Mouse (Mus musculus) cerebellum, adult (tissue): ENCODE data around the gene Msi2.

Source experiments
- ATAC-seq: cut with Nextera tagmentation; 2 replicates; pipeline ENCODE4 v1.9.2; 2017; ENCODE audit warnings: mild to moderate bottlenecking, moderate library complexity, mixed read lengths; ENCODE audit not compliant: insufficient number of reproducible peaks, low FRiP score, low TSS enrichment

The Msi2 gene

GRCm38 (mm10) chr11:88467498-88468245, 250.6 kb downstream of the Msi2 start:
- ATAC-seq: no peak

- ATAC-seq: no peak
Measured at GRCm38 (mm10) chr11:88463951-88464350, 254.4 kb downstream of the Msi2 start.

- no peak for ATAC-seq
Measured at GRCm38 (mm10) chr11:88462789-88463188, 255.5 kb downstream of the Msi2 start.

- ATAC-seq: no peak
Measured at GRCm38 (mm10) chr11:88461601-88462000, 256.7 kb downstream of the Msi2 start.

- ATAC-seq: no peak
Measured at GRCm38 (mm10) chr11:88459946-88460736, 258.2 kb downstream of the Msi2 start.

- no peak for ATAC-seq
Measured at GRCm38 (mm10) chr11:88457241-88457738, 261.0 kb downstream of the Msi2 start.

GRCm38 (mm10) chr11:88454867-88455806, 263.2 kb downstream of the Msi2 start:
- no peak for ATAC-seq

GRCm38 (mm10) chr11:88449180-88449579, 269.1 kb downstream of the Msi2 start:
- ATAC-seq: no peak

- ATAC-seq: no peak
Measured at GRCm38 (mm10) chr11:88448571-88448970, 269.7 kb downstream of the Msi2 start.

GRCm38 (mm10) chr11:88447350-88447749, 271.0 kb downstream of the Msi2 start:
- no peak for ATAC-seq

- ATAC-seq: no peak
Measured at GRCm38 (mm10) chr11:88443905-88444304, 274.4 kb downstream of the Msi2 start.

GRCm38 (mm10) chr11:88443291-88443690, 275.0 kb downstream of the Msi2 start:
- no peak for ATAC-seq

GRCm38 (mm10) chr11:88441871-88442740, 276.2 kb downstream of the Msi2 start:
- no peak for ATAC-seq

GRCm38 (mm10) chr11:88438659-88439058, 279.7 kb downstream of the Msi2 start:
- no peak for ATAC-seq

GRCm38 (mm10) chr11:88436596-88436995, 281.7 kb downstream of the Msi2 start:
- ATAC-seq: no peak

GRCm38 (mm10) chr11:88435543-88435942, 282.8 kb downstream of the Msi2 start:
- no peak for ATAC-seq

- ATAC-seq: no peak
Measured at GRCm38 (mm10) chr11:88431363-88432269, 286.7 kb downstream of the Msi2 start.

GRCm38 (mm10) chr11:88430292-88430691, 288.0 kb downstream of the Msi2 start:
- ATAC-seq: no peak
